Mouse (Mus musculus) olfactory bulb, adult 2 months (tissue): ENCODE results near the gene Zfp839.
"Not testable (repeated sequence)": the region's sequence is repeated elsewhere in the genome, so short reads cannot be mapped to it uniquely, and the experiment has no call there.

Experiments
- CTCF ChIP-seq: fragments of 200-500 bp; IDR thresholded peaks from 2 replicates; pipeline ENCODE4 v1.5.1; 2012; ENCODE audit warnings: low read depth, mild to moderate bottlenecking, low read length, moderate library complexity; ENCODE audit not compliant: insufficient read depth
- POLR2A ChIP-seq: fragments of 200-500 bp; IDR thresholded peaks from 2 replicates; pipeline ENCODE4 v1.6.1; 2012; ENCODE audit warnings: mild to moderate bottlenecking, low read depth, low read length, moderate library complexity; ENCODE audit not compliant: insufficient read depth

DNA sequence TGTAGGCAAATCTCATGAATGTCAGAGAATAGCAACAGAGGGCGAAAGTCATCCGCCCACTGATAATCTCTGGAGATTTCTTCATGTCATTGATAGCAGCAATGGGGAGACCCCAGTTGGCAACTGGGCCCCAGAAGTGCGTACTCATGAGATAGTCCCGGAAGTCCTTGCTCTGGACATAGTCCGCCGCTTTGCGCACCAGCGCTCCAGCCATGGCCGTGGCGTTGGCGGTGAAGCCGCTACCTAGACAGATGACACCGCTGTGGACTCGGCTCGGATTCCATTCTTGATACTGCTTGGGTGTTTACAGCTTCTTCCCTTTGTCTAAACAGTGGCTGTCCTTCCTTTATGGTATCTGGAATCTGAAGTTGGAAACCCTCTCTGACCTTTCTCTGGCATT is 8.6 kb downstream of the Zfp839 start:
- not testable (repeated sequence) for TF ChIP-seq CTCF, POLR2A
